Mouse (Mus musculus): ENCODE results near the gene Haus8. TPM values are rescaled to one million over a fixed set of nuclear protein-coding genes. Genes with fewer than 3 reads are reported as not detected.
"Not testable (repeated sequence)": the region's sequence is repeated elsewhere in the genome, so short reads cannot be mapped to it uniquely, and the experiment has no call there.

Haus8 gene
- polyA plus RNA-seq (2011; ENCODE audit: insufficient read depth, insufficient read length, low replicate concordance, missing spikeins): 41.4 and 48.2 TPM in 2 replicates

DNA sequence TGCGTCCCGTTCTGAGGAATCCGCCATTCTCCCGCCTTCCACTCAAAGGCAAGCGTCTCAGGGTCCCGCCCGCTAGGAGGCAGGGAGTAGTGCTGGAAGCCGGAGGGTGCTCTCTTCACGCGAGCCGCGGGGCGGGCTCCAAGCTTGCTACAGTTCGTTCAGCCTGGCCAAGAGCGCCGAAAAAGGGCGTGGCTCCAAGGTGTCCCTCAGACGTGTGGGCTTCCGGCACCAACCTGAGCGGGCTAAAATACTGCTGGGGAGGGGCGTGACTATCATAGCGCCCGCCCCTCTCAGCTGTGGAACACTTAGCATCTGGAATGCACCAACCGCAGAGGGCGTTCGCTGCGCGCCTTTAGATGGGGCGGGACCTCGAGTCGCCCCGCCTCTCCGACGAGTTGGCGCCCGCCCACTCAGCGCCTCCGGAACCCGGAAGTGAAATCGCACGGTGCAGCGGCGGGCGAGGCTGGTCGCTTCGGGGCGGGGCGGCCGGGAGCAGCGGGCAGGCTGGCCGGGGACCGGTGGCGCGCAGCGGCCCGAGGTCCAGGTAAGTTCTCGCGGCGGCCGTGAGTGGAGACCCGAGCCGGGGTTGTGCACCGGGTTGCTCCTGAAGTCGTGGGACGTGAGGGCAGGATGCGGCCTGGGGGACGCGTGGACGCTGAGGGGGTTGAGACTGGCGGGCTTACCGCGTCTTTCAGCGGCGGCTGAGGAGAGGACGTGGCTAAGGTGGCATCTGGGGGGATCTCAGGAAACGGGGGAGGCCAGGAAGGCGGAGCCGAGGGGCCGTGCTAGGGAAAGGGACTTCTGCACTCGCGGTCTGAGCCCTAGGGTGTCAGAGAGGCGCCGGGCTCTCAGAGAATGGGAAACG is at the start of gene Haus8, which contains the start of gene Myo9b:
Gene Haus8, minus strand, starts transcription at position 649 of the 865 bp plus-strand sequence.
Gene Myo9b, plus strand, starts transcription at position 429 of the 865 bp plus-strand sequence.
- peak; percentile 50 for TF ChIP-seq CTCF (IDR thresholded peaks at IDR 0.05; ENCODE audit: control insufficient read depth, insufficient read depth, low read length)
- peak; percentile 95 for TF ChIP-seq POLR2A (IDR thresholded peaks at IDR 0.05; ENCODE audit: borderline replicate concordance, control insufficient read depth, low read depth, low read length)
- Histone ChIP-seq H3K4me3 (replicated peaks; ENCODE audit: control insufficient read depth, low read depth, low read length) (peak within 1 kb of the TSS; percentile 76), H3K4me1 (ENCODE audit: control insufficient read depth, insufficient read depth, low read length) (peaks cover 7% of the 10 kb centered on the region), H3K27ac (ENCODE audit: control insufficient read depth, insufficient read depth, low read depth, low read length, poor library complexity) (peak within 1 kb of the TSS; percentile 77)
- under 1% methylated on average over 84 of the region's 84 CpGs for WGBS

- 61% methylated on average over 2 of the region's 2 CpGs for WGBS
- not testable (repeated sequence) for H3K4me1 ChIP-seq (ENCODE audit: control insufficient read depth, insufficient read depth, low read length); H3K4me3 ChIP-seq (replicated peaks; ENCODE audit: control insufficient read depth, low read depth, low read length); H3K27ac ChIP-seq (ENCODE audit: control insufficient read depth, insufficient read depth, low read depth, low read length, poor library complexity)
Measured at GRCm38 (mm10) chr8:71319760-71320159, 47.0 kb upstream of the Haus8 start.

DNA sequence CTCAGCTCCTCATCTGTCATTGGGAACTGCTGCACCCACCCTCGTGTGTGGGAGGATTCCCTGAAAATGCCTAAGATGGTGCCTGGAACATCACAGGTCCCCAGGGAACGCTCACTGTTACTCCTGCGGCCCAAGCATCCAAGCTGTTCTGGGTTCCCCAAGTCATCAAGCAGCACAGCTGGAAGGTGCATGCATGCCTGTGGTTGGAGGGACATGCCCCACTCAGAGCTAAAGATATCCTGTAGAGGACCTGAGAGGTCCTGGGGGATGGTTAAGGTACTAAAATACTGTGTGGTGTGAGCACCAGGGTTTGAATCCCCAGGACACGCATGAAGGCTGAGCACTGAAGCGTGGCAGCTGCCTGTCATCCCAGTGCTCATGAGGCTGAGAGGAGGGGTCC is 45.9 kb upstream of the Haus8 start:
- H3K27ac ChIP-seq (ENCODE audit: control insufficient read depth, insufficient read depth, low read depth, low read length, poor library complexity); H3K4me3 ChIP-seq (replicated peaks; ENCODE audit: control insufficient read depth, low read depth, low read length); H3K4me1 ChIP-seq (ENCODE audit: control insufficient read depth, insufficient read depth, low read length): not testable (repeated sequence)
- 90% methylated on average over 5 of the region's 5 CpGs for WGBS

DNA sequence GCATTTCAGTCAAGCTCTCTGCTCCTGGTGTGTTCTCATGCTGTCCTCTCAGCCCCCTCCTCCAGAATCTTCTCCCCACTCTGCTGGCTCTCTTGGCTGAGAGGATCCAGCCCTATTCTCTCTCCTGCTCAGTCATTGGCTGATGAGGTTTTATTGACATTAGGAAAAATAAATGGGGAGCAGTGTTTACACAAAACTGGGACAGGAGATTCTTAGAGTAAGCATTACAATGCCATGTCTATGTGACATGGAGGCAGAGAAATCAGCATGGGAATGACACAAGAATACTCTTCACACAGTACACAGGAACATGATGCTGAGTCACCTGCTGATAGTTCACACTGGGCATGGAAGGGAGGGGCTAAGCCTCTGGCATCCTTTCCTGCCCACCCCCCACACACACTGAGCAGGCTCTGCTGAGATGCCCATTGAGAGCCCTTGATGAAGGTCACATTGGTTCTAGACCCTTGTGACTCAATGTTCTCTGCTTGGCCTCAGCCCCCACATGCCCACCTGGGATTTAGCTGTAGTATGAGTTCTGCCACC is 43.8 kb upstream of the Haus8 start:
- H3K27ac ChIP-seq (ENCODE audit: control insufficient read depth, insufficient read depth, low read depth, low read length, poor library complexity): no peak overlapping the region
- H3K4me3 ChIP-seq (replicated peaks; ENCODE audit: control insufficient read depth, low read depth, low read length): no peak overlapping the region
- no peak for TF ChIP-seq POLR2A (IDR thresholded peaks at IDR 0.05; ENCODE audit: borderline replicate concordance, control insufficient read depth, low read depth, low read length)
- TF ChIP-seq CTCF (IDR thresholded peaks at IDR 0.05; ENCODE audit: control insufficient read depth, insufficient read depth, low read length): no peak
- no peaks in the 10 kb centered on the region; the same call in 1 of the 2 replicates for H3K4me1 ChIP-seq (ENCODE audit: control insufficient read depth, insufficient read depth, low read length)

DNA sequence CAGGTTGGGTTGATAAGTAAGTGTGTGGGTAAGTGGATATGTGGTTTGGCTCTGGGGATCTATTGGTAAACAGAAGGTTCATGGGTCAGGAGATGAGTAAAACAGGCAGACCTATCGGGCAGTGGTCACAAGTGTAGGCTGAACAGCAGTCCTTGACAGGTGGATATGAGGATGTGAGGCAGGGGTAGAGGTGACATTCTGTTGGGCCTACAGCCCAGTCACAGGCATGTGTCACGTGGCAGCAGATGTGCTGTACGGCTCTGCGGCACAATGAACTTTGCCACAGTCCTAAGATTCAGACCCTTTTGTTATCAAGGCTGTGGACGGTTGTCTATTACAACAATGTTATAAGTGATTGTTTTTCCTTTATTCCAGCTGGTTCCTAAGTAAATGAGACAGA is 43.2 kb upstream of the Haus8 start:
- TF ChIP-seq CTCF (IDR thresholded peaks at IDR 0.05; ENCODE audit: control insufficient read depth, insufficient read depth, low read length) (no peak), POLR2A (IDR thresholded peaks at IDR 0.05; ENCODE audit: borderline replicate concordance, control insufficient read depth, low read depth, low read length) (no peak)
- WGBS: 93% methylated on average over 5 of the region's 5 CpGs
- no peaks in the 10 kb centered on the region; the same call in 1 of the 2 replicates for H3K4me1 ChIP-seq (ENCODE audit: control insufficient read depth, insufficient read depth, low read length)
- no peak overlapping the region for H3K27ac ChIP-seq (ENCODE audit: control insufficient read depth, insufficient read depth, low read depth, low read length, poor library complexity)
- H3K4me3 ChIP-seq (replicated peaks; ENCODE audit: control insufficient read depth, low read depth, low read length): no peak overlapping the region

- Histone ChIP-seq H3K4me1 (ENCODE audit: control insufficient read depth, insufficient read depth, low read length) (peaks cover 3% of the 10 kb centered on the region), H3K4me3 (replicated peaks; ENCODE audit: control insufficient read depth, low read depth, low read length) (no peak overlapping the region), H3K27ac (ENCODE audit: control insufficient read depth, insufficient read depth, low read depth, low read length, poor library complexity) (no peak overlapping the region)
- TF ChIP-seq CTCF (IDR thresholded peaks at IDR 0.05; ENCODE audit: control insufficient read depth, insufficient read depth, low read length) (no peak), POLR2A (IDR thresholded peaks at IDR 0.05; ENCODE audit: borderline replicate concordance, control insufficient read depth, low read depth, low read length) (no peak)
- WGBS: 69% methylated on average over 2 of the region's 2 CpGs
Measured at GRCm38 (mm10) chr8:71313951-71314350, 41.2 kb upstream of the Haus8 start.

- Histone ChIP-seq H3K4me3 (replicated peaks; ENCODE audit: control insufficient read depth, low read depth, low read length) (no peak overlapping the region), H3K27ac (ENCODE audit: control insufficient read depth, insufficient read depth, low read depth, low read length, poor library complexity) (no peak overlapping the region), H3K4me1 (ENCODE audit: control insufficient read depth, insufficient read depth, low read length) (peaks cover 5% of the 10 kb centered on the region)
- TF ChIP-seq POLR2A (IDR thresholded peaks at IDR 0.05; ENCODE audit: borderline replicate concordance, control insufficient read depth, low read depth, low read length) (no peak), CTCF (IDR thresholded peaks at IDR 0.05; ENCODE audit: control insufficient read depth, insufficient read depth, low read length) (no peak)
- 69% methylated on average over 1 of the region's 1 CpGs for WGBS
Measured at GRCm38 (mm10) chr8:71312700-71313099, 40.0 kb upstream of the Haus8 start.

DNA sequence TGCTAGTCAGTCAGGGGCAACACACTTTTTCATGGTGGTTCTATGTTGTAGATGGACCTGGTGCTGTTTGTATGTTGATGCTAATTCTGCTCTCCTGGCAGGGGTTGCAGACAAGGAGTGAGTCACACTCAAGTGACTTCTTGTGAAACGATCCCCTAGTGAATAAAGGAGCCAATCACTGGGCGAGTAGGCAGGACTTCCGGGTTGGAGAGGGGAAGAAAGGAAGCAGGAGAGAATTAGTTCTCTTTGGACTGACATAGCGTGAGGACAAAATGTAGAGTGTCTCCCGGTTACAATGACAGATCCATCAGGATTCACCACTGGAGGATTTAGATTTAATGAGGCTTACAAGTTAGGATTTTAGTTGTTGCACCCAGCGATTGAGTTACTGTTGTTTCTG is 37.7 kb upstream of the Haus8 start:
- Histone ChIP-seq H3K27ac (ENCODE audit: control insufficient read depth, insufficient read depth, low read depth, low read length, poor library complexity) (no peak overlapping the region), H3K4me3 (replicated peaks; ENCODE audit: control insufficient read depth, low read depth, low read length) (no peak overlapping the region), H3K4me1 (ENCODE audit: control insufficient read depth, insufficient read depth, low read length) (peaks cover 6% of the 10 kb centered on the region)
- WGBS: 55% methylated on average over 6 of the region's 6 CpGs
- TF ChIP-seq CTCF (IDR thresholded peaks at IDR 0.05; ENCODE audit: control insufficient read depth, insufficient read depth, low read length): no peak
- TF ChIP-seq POLR2A (IDR thresholded peaks at IDR 0.05; ENCODE audit: borderline replicate concordance, control insufficient read depth, low read depth, low read length): no peak

Data from bone marrow, adult 2 months (tissue).